Mouse (Mus musculus): ENCODE results near the gene Cyp2c67. TPM values are rescaled to one million over a fixed set of nuclear protein-coding genes. Genes with fewer than 3 reads are reported as not detected.
"Not testable (repeated sequence)": the region's sequence is repeated elsewhere in the genome, so short reads cannot be mapped to it uniquely, and the experiment has no call there.

Gene Cyp2c67
- not detected in 2 replicates for polyA plus RNA-seq (2012; ENCODE audit: insufficient read depth, insufficient read length, missing spikeins)

GRCm38 (mm10) chr19:39648938-39649337, at the start of gene Cyp2c67:
Gene Cyp2c67, minus strand, starts transcription at chr19:39649051.
- Histone ChIP-seq H3K4me3 (ENCODE audit: insufficient read depth, low read depth, low read length) (no peak within 1 kb of the TSS), H3K4me1 (ENCODE audit: control insufficient read depth, insufficient read depth, insufficient read length, low read length) (no peaks in the 10 kb centered on the region), H3K27ac (replicated peaks; ENCODE audit: low read depth, low read length) (no peak within 1 kb of the TSS)

- not testable (repeated sequence) for H3K4me1 ChIP-seq (ENCODE audit: control insufficient read depth, insufficient read depth, insufficient read length, low read length)
These were observed 16.8 kb upstream of the Cyp2c67 start for GRCm38 (mm10) chr19:39665650-39666049.

DNA sequence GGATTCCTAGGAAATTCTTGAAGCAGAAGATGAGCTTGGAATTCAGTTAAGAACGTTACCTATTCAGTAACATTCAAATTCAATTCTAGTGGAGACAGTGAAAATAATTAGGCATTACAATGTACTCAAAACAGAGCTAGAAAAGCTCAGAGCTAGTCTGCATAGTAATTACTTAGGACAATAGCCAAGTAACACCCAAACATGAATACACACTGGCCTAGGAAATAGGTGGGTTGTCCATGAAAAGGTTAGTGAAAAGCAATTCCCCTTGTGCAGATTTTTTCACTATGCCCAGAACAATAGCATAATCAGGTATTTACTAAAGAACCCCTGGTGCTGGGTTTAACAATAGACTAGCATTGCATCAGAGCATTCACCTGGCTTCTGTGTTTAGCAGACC, 3.5 kb upstream of the Cyp2c67 start:
- Histone ChIP-seq H3K27ac (replicated peaks; ENCODE audit: low read depth, low read length) (no peak overlapping the region), H3K4me3 (ENCODE audit: insufficient read depth, low read depth, low read length) (no peak overlapping the region), H3K4me1 (ENCODE audit: control insufficient read depth, insufficient read depth, insufficient read length, low read length) (no peaks in the 10 kb centered on the region)

More at GRCm38 (mm10) chr19:39665650-39666049, 16.8 kb upstream of the Cyp2c67 start:
- H3K27ac ChIP-seq (replicated peaks; ENCODE audit: low read depth, low read length); H3K4me3 ChIP-seq (ENCODE audit: insufficient read depth, low read depth, low read length): not testable (repeated sequence)

DNA sequence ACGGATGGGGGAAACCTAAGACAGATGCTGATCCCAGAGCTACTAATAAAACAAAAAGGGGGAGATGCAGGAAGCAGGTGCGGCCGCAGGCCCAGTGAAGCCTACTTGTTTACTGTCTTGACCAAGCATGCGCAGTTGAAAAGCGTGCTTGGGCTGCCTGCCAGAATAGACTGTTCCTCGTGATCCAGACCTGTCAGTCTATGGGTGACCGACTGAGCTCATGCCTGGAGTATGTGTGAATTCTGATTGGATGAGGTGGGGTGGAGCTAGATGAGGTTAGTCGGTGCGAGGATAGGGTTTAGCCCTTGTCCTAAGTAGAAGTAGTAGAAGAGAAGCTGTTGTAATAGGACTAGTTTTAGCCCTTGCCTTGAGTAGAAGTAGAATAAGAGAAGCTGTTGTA, 1.3 kb downstream of the Cyp2c67 start:
- no peak overlapping the region for H3K27ac ChIP-seq (replicated peaks; ENCODE audit: low read depth, low read length)

GRCm38 (mm10) chr19:39644551-39644950, 4.3 kb downstream of the Cyp2c67 start:
- not testable (repeated sequence) for H3K4me3 ChIP-seq (ENCODE audit: insufficient read depth, low read depth, low read length); H3K4me1 ChIP-seq (ENCODE audit: control insufficient read depth, insufficient read depth, insufficient read length, low read length); H3K27ac ChIP-seq (replicated peaks; ENCODE audit: low read depth, low read length)

More for the DNA sequence above, 1.3 kb downstream of the Cyp2c67 start:
- Histone ChIP-seq H3K4me3 (ENCODE audit: insufficient read depth, low read depth, low read length) (no peak overlapping the region), H3K4me1 (ENCODE audit: control insufficient read depth, insufficient read depth, insufficient read length, low read length) (no peaks in the 10 kb centered on the region)

Other genes starting within 250 kb of the Cyp2c67 start
- not detected in 2 replicates for gene Cyp2c38, start 186.0 kb downstream of the Cyp2c67 start, polyA plus RNA-seq (2012; ENCODE audit: insufficient read depth, insufficient read length, missing spikeins)
- gene Cyp2c39, start 138.2 kb downstream of the Cyp2c67 start, polyA plus RNA-seq (2012; ENCODE audit: insufficient read depth, insufficient read length, missing spikeins), result not detected in 2 replicates
- not detected in 2 replicates for gene Cyp2c68, start 92.0 kb upstream of the Cyp2c67 start, polyA plus RNA-seq (2012; ENCODE audit: insufficient read depth, insufficient read length, missing spikeins)
- not detected in 2 replicates for gene Cyp2c40, start 163.8 kb upstream of the Cyp2c67 start, polyA plus RNA-seq (2012; ENCODE audit: insufficient read depth, insufficient read length, missing spikeins)
- not detected in 2 replicates for gene Cyp2c69, start 237.7 kb upstream of the Cyp2c67 start, polyA plus RNA-seq (2012; ENCODE audit: insufficient read depth, insufficient read length, missing spikeins)

Measured in brown adipose tissue, adult 24 weeks (tissue).